Mouse (Mus musculus): Measurements from ENCODE around the gene Zfp641.

The Zfp641 gene

DNA sequence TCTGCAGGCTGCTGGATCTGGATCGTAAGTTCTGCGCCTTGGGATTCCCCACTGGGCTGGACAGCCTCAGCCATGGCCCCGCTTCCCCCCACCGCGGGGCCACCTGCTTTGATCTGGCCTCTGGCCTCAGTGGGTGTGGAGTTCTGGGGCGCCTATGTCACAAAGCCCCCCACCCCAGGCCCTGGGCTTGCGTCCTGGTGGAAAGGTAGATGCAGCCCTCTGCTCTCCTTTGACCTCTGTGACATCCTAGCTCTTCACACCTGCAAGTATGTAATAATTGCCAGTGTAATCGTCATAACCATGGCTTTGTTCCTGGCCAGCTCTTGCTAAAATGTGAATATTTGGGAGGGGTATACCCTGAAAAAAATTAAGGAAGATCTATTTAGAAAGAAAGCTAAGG is 38.8 kb downstream of the Zfp641 start, which contains the start of gene H1fnt:
H1fnt (minus strand) TSS at position 101 of the 400 bp plus-strand sequence.
- no peak for TF ChIP-seq NANOG (IDR thresholded peaks at IDR 0.05; ENCODE audit: borderline replicate concordance, low read length)
- no peak for TF ChIP-seq POU5F1 (IDR thresholded peaks at IDR 0.05; ENCODE audit: borderline replicate concordance, low read length)
- TF ChIP-seq CTCF (conservative IDR thresholded peaks at IDR 0.05; ENCODE audit: low read length) = no peak
- H3K9me3 ChIP-seq (ENCODE audit: low read length) = peaks cover 12% of the 10 kb centered on the region
- H3K36me3 ChIP-seq (ENCODE audit: insufficient read depth, low read length) = no peaks in the 10 kb centered on the region
- H3K4me1 ChIP-seq (replicated peaks; ENCODE audit: low read depth, low read length) = no peaks in the 10 kb centered on the region; the same call in 1 of the 2 replicates
- H3K27me3 ChIP-seq (ENCODE audit: insufficient read depth, low read length) = peaks cover 6% of the 10 kb centered on the region; the same call in 1 of the 2 replicates
- peak within 1 kb of the TSS; percentile 54 for H3K4me3 ChIP-seq (replicated peaks; ENCODE audit: low read length)

DNA sequence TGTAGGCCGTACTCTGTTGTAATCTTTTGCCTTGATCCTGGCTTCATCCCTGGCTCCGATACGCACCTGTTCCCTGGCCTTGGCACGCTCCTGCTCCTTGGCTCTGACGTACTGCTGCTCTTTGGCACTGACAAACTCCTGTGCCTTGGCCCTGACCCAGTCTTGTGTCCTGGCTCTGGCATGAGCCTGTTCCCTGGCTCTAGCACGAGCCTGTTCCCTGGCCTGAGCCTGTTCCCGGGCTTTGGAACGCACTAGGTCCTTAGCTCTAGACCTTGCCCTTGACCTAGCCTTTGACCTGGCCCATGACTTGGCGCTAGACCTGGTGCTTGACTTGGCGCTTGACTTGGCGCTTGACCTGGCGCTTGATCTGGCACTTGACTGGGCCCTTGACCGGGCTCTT is 39.7 kb downstream of the Zfp641 start:
- Histone ChIP-seq H3K4me1 (replicated peaks; ENCODE audit: low read depth, low read length) (no peaks in the 10 kb centered on the region; the same call in 1 of the 2 replicates), H3K36me3 (ENCODE audit: insufficient read depth, low read length) (no peaks in the 10 kb centered on the region), H3K9me3 (ENCODE audit: low read length) (peaks cover 12% of the 10 kb centered on the region), H3K4me3 (replicated peaks; ENCODE audit: low read length) (no peak overlapping the region), H3K27me3 (ENCODE audit: insufficient read depth, low read length) (peaks cover 6% of the 10 kb centered on the region; the same call in 1 of the 2 replicates)
- TF ChIP-seq POU5F1 (IDR thresholded peaks at IDR 0.05; ENCODE audit: borderline replicate concordance, low read length) = no peak
- TF ChIP-seq CTCF (conservative IDR thresholded peaks at IDR 0.05; ENCODE audit: low read length) = no peak
- no peak for TF ChIP-seq NANOG (IDR thresholded peaks at IDR 0.05; ENCODE audit: borderline replicate concordance, low read length)

All from E14TG2a.4 (cell line).